Mouse (Mus musculus) lung, postnatal 36 days (tissue): ENCODE measurements around the gene Ovca2.

Source experiments
- DNase-seq: peaks from one replicate; pipeline ENCODE4 v3.0.0; 2022; ENCODE audit warnings: mixed read lengths

The Ovca2 gene

GRCm38 (mm10) chr11:75168590-75169361 is 9.9 kb downstream of the Ovca2 start:
- peak; percentile 87 for DNase-seq

GRCm38 (mm10) chr11:75167643-75168589 is 10.7 kb downstream of the Ovca2 start:
- no peak for DNase-seq

- peak; percentile 56 for DNase-seq
Observed at GRCm38 (mm10) chr11:75166861-75167642, 11.6 kb downstream of the Ovca2 start.

- DNase-seq, result no peak
Observed at GRCm38 (mm10) chr11:75166193-75166842, 12.3 kb downstream of the Ovca2 start.

- DNase-seq, result peak; percentile 86
Observed at GRCm38 (mm10) chr11:75165441-75166192, 13.0 kb downstream of the Ovca2 start.

GRCm38 (mm10) chr11:75164750-75165149 is 13.9 kb downstream of the Ovca2 start:
- no peak for DNase-seq

- no peak for DNase-seq
Observed at GRCm38 (mm10) chr11:75164051-75164450, 14.6 kb downstream of the Ovca2 start.

GRCm38 (mm10) chr11:75163379-75163778 is 15.3 kb downstream of the Ovca2 start:
- DNase-seq, result no peak

- DNase-seq, result no peak
Observed at GRCm38 (mm10) chr11:75162591-75163080, 16.0 kb downstream of the Ovca2 start.

- DNase-seq, result peak; percentile 53
Observed at GRCm38 (mm10) chr11:75161417-75162008, 17.1 kb downstream of the Ovca2 start.

GRCm38 (mm10) chr11:75160954-75161353 is 17.7 kb downstream of the Ovca2 start:
- no peak for DNase-seq

- DNase-seq, result peak; percentile 73
Observed at GRCm38 (mm10) chr11:75159564-75159963, 19.1 kb downstream of the Ovca2 start.

- DNase-seq, result peak; percentile 52
Observed at GRCm38 (mm10) chr11:75158432-75158831, 20.2 kb downstream of the Ovca2 start.

GRCm38 (mm10) chr11:75157901-75158300 is 20.7 kb downstream of the Ovca2 start:
- no peak for DNase-seq

GRCm38 (mm10) chr11:75157037-75157436 is 21.6 kb downstream of the Ovca2 start:
- DNase-seq, result no peak

- no peak for DNase-seq
Observed at GRCm38 (mm10) chr11:75156416-75156815, 22.2 kb downstream of the Ovca2 start.

GRCm38 (mm10) chr11:75155985-75156384 is 22.6 kb downstream of the Ovca2 start:
- DNase-seq, result no peak

- DNase-seq, result no peak
Observed at GRCm38 (mm10) chr11:75154053-75154585, 24.5 kb downstream of the Ovca2 start.

GRCm38 (mm10) chr11:75152603-75153557 is 25.8 kb downstream of the Ovca2 start:
- peak; percentile 64 for DNase-seq
